Mouse (Mus musculus) thymus, adult 2 months (tissue): ENCODE measurements around the gene Dcaf12l2. TPM values are rescaled to one million over a fixed set of nuclear protein-coding genes. Genes with fewer than 3 reads are reported as not detected.

Experiments
- DNase-seq: peaks from one replicate; pipeline ENCODE4 v3.0.0; 2021
- H3K27ac ChIP-seq: fragments of 200-500 bp; 2 replicates; pipeline ENCODE4 v1.5.1; 2012; ENCODE audit warnings: low read length, control low read depth; ENCODE audit not compliant: control insufficient read depth, insufficient read depth
- H3K27me3 ChIP-seq: fragments of 200-500 bp; 2 replicates; pipeline ENCODE4 v1.6.1; 2012; ENCODE audit warnings: mild to moderate bottlenecking, low read length, moderate library complexity, mixed read lengths; ENCODE audit not compliant: control insufficient read depth, insufficient read depth
- H3K36me3 ChIP-seq: fragments of 200-500 bp; 2 replicates; pipeline ENCODE4 v1.6.1; 2012; ENCODE audit warnings: mild to moderate bottlenecking, low read length, moderate library complexity; ENCODE audit not compliant: control insufficient read depth, insufficient read depth
- H3K4me1 ChIP-seq: fragments of 200-500 bp; replicated peaks from 2 replicates; pipeline ENCODE4 v1.6.1; 2012; ENCODE audit warnings: low read length; ENCODE audit not compliant: control insufficient read depth, insufficient read depth
- H3K4me3 ChIP-seq: fragments of 200-500 bp; 2 replicates; pipeline ENCODE4 v1.5.1; 2012; ENCODE audit warnings: mild to moderate bottlenecking, low read length, control low read depth, moderate library complexity; ENCODE audit not compliant: control insufficient read depth, insufficient read depth
- CTCF ChIP-seq: fragments of 200-500 bp; IDR thresholded peaks from 2 replicates; pipeline ENCODE4 v1.5.1; 2012; ENCODE audit warnings: mild to moderate bottlenecking, control low read depth, low read length, moderate library complexity, borderline replicate concordance; ENCODE audit not compliant: control insufficient read depth, poor library complexity, insufficient read depth; ENCODE audit errors: extremely low read depth
- POLR2A ChIP-seq: fragments of 200-500 bp; IDR thresholded peaks from 2 replicates; pipeline ENCODE4 v1.6.1; 2012; ENCODE audit warnings: mild to moderate bottlenecking, low read length, control low read depth, moderate library complexity; ENCODE audit not compliant: control insufficient read depth, poor library complexity, insufficient read depth; ENCODE audit errors: extremely low read depth
- WGBS: fragments of 180-500 bp; shearing (Covaris S2); methylation state at CpG from one replicate; pipeline ENCODE4 v1.1.7; 2018; 5-methylcytosine and 5-hydroxymethylcytosine counted together
- polyA plus RNA-seq: library from polyadenylated mRNA; depleted of rRNA; stranded (reverse); fragments of >200 nt; gene quantifications from 2 replicates; pipeline ENCODE4 v1.2.3, GENCODE M21; 2012; rRNA removed

Dcaf12l2 gene
- polyA plus RNA-seq, result 0.43 and 0.54 TPM in 2 replicates

- no peak within 1 kb of the TSS for H3K27ac ChIP-seq
- DNase-seq, result no peak
- H3K4me1 ChIP-seq, result no peaks in the 10 kb centered on the region
- WGBS, result 8% methylated on average over 34 of the region's 57 CpGs
- TF ChIP-seq POLR2A, result no peak
- no peak for TF ChIP-seq CTCF
- H3K4me3 ChIP-seq, result no peak within 1 kb of the TSS; the same call in 1 of the 2 replicates
- H3K36me3 ChIP-seq, result no peaks in the 10 kb centered on the region
- no peaks in the 10 kb centered on the region for H3K27me3 ChIP-seq
Measured at GRCm38 (mm10) chrX:44367646-44368521, at the start of gene Dcaf12l2. Gene Dcaf12l2, minus strand, starts transcription at chrX:44368342.

DNA sequence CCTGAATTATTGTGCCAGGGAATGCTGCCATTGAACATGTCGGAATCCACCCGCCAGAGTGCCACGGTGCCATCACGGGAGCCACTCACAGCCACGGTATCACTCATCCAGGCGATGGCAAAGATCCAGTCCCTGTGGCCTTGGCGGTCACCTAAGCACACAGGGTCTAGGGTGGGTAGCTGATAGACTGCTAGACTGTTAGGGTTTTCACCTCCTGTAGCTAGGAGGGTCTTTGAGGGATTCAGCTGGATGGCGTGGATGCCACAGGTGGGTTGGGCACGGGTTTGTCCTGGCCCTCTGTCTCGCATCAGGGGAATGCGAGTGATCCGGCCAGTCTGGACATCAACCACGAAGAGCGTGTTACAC is 879 bp downstream of the Dcaf12l2 start:
- Histone ChIP-seq H3K27me3 (no peaks in the 10 kb centered on the region), H3K4me1 (no peaks in the 10 kb centered on the region), H3K4me3 (no peak overlapping the region), H3K27ac (no peak overlapping the region), H3K36me3 (no peaks in the 10 kb centered on the region)
- DNase-seq, result no peak
- TF ChIP-seq POLR2A (no peak), CTCF (no peak)
- WGBS, result 79% methylated on average over 14 of the region's 14 CpGs
